Mouse (Mus musculus) central nervous system, embryonic 18 days (tissue): ENCODE measurements around the gene Map3k9. TPM values are rescaled to one million over a fixed set of nuclear protein-coding genes. Genes with fewer than 3 reads are reported as not detected.

Source experiments
- polyA plus RNA-seq: library from polyadenylated mRNA; depleted of rRNA; stranded (reverse); fragments of >200 nt; gene quantifications from 2 replicates; pipeline ENCODE4 v1.2.3, GENCODE M21; 2012; rRNA removed

Gene Map3k9
- polyA plus RNA-seq = 13.2 and 16.5 TPM in 2 replicates

DNA sequence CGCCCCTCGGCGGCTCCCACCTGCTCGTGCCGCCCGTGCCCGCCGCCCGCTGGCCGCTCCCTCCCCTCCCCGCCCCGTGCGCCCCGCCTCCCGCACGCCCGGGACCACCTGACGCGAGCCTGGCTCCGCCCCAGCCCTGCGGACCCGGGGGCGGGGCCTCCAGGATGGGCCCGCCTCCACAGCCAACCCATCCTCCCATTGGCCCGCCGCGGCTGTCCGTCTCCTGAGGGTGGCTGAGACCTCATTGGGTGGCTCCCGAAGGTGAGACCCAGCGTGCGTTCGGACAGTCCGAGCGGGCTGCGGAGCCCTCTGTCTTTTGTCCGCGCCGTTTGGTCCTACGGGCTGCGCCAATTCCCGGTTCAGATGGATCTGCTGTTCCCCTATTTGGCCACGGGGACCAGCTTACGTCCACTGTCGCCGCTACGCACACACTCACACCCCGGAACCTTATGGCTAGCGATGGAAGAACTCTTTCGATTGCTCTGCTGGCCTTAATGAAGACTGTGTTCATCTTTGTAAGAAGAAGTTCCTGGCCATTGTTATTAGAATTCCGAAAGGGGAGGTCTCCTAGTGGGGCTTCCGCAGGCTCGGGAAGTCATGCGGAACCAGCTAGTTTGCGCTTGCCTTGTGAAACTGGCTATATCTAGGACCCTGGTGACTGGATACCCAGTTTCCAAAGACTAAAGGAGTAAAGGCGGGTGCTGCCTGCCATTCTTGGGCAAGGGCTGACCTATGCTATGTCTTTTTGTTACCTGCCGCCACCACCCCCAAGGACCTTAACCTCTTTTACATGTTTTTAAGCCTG, at the start of gene Map3k9:
Gene Map3k9 (minus strand): TSS at position 71 of the 805 bp plus-strand sequence.

Other genes starting within 250 kb of the Map3k9 start
- gene Gm20498, start 248.3 kb downstream of the Map3k9 start, polyA plus RNA-seq = 21.8 and 24.0 TPM in 2 replicates
- 19.2 and 20.2 TPM in 2 replicates for gene Synj2bp, start 248.3 kb downstream of the Map3k9 start, polyA plus RNA-seq
- gene Adam21, start 212.7 kb downstream of the Map3k9 start, polyA plus RNA-seq = 0.35 and 0.47 TPM in 2 replicates
- 38.3 and 41.3 TPM in 2 replicates for gene Med6, start 186.2 kb downstream of the Map3k9 start, polyA plus RNA-seq
- 30.9 and 31.2 TPM in 2 replicates for gene Ttc9, start 149.9 kb downstream of the Map3k9 start, polyA plus RNA-seq
- 38.2 and 43.3 TPM in 2 replicates for gene Pcnx, start 78.8 kb upstream of the Map3k9 start, polyA plus RNA-seq